Mouse (Mus musculus) kidney, adult 2 months (tissue): ENCODE measurements around the gene Dtl. TPM values are rescaled to one million over a fixed set of nuclear protein-coding genes. Genes with fewer than 3 reads are reported as not detected.

Experiments
- DNase-seq: peaks from one replicate; pipeline ENCODE4 v3.0.0; 2021
- H3K27ac ChIP-seq: fragments of 200-500 bp; 2 replicates; pipeline ENCODE4 v1.5.1; 2012; ENCODE audit warnings: low read depth, low read length, control low read depth, inconsistent platforms; ENCODE audit not compliant: insufficient read depth
- H3K27me3 ChIP-seq: fragments of 200-500 bp; replicated peaks from 2 replicates; pipeline ENCODE4 v1.6.1; 2012; ENCODE audit warnings: mild to moderate bottlenecking, moderate library complexity, low read length, inconsistent platforms; ENCODE audit not compliant: control insufficient read depth, insufficient read depth
- H3K36me3 ChIP-seq: fragments of 200-500 bp; 2 replicates; pipeline ENCODE4 v1.6.1; 2012; ENCODE audit warnings: mild to moderate bottlenecking, moderate library complexity, low read length, inconsistent platforms; ENCODE audit not compliant: control insufficient read depth, insufficient read depth
- H3K4me1 ChIP-seq: fragments of 200-500 bp; 2 replicates; pipeline ENCODE4 v1.6.1; 2011; ENCODE audit warnings: low read length; ENCODE audit not compliant: control insufficient read depth, insufficient read depth
- H3K4me3 ChIP-seq: fragments of 200-500 bp; 2 replicates; pipeline ENCODE4 v1.5.1; 2011; ENCODE audit warnings: mild to moderate bottlenecking, low read depth, low read length, control low read depth; ENCODE audit not compliant: insufficient read depth
- CTCF ChIP-seq: fragments of 200-500 bp; conservative IDR thresholded peaks from 2 replicates; pipeline ENCODE4 v1.5.1; 2011; ENCODE audit warnings: low read depth, mild to moderate bottlenecking, control low read depth, low read length, moderate library complexity, mixed read lengths; ENCODE audit not compliant: insufficient read depth, insufficient read length
- POLR2A ChIP-seq: fragments of 200-500 bp; IDR thresholded peaks from one replicate; pipeline ENCODE4 v1.6.1; 2011; ENCODE audit warnings: low read depth, low read length, control low read depth
- WGBS: fragments of 180-500 bp; shearing (Covaris S2); methylation state at CpG from one replicate; pipeline ENCODE4 v1.1.7; 2018; 5-methylcytosine and 5-hydroxymethylcytosine counted together
- polyA plus RNA-seq: library from polyadenylated mRNA; depleted of rRNA; stranded (reverse); fragments of >200 nt; gene quantifications from 2 replicates; pipeline ENCODE4 v1.2.3, GENCODE M21; 2012

Dtl gene
- polyA plus RNA-seq, 1 experiment = 0.20 TPM

- TF ChIP-seq CTCF (no peak), POLR2A (no peak)
- no peaks in the 10 kb centered on the region for H3K27me3 ChIP-seq
- DNase-seq = no peak
- H3K36me3 ChIP-seq = no peaks in the 10 kb centered on the region
- 39% methylated on average over 1 of the region's 1 CpGs for WGBS
- no peak overlapping the region for H3K4me3 ChIP-seq
- H3K27ac ChIP-seq = no peak overlapping the region
- H3K4me1 ChIP-seq = no peaks in the 10 kb centered on the region
Observed at GRCm38 (mm10) chr1:191531023-191531422, 44.3 kb downstream of the Dtl start.

GRCm38 (mm10) chr1:191529406-191529805 lies 45.9 kb downstream of the Dtl start:
- H3K4me3 ChIP-seq = no peak overlapping the region
- no peaks in the 10 kb centered on the region for H3K27me3 ChIP-seq
- no peaks in the 10 kb centered on the region for H3K4me1 ChIP-seq
- no peaks in the 10 kb centered on the region for H3K36me3 ChIP-seq
- DNase-seq = peak; percentile 20
- TF ChIP-seq POLR2A = no peak
- TF ChIP-seq CTCF = no peak
- 79% methylated on average over 2 of the region's 2 CpGs for WGBS
- H3K27ac ChIP-seq = no peak overlapping the region

GRCm38 (mm10) chr1:191527921-191528612 lies 47.3 kb downstream of the Dtl start:
- Histone ChIP-seq H3K4me1 (no peaks in the 10 kb centered on the region), H3K27ac (no peak overlapping the region), H3K36me3 (no peaks in the 10 kb centered on the region), H3K27me3 (no peaks in the 10 kb centered on the region), H3K4me3 (no peak overlapping the region)
- no peak for TF ChIP-seq POLR2A
- TF ChIP-seq CTCF = no peak
- 42% methylated on average over 4 of the region's 4 CpGs for WGBS
- DNase-seq = peak; percentile 23

GRCm38 (mm10) chr1:191527089-191527488 lies 48.3 kb downstream of the Dtl start:
- Histone ChIP-seq H3K36me3 (no peaks in the 10 kb centered on the region), H3K4me3 (no peak overlapping the region), H3K27ac (no peak overlapping the region), H3K4me1 (no peaks in the 10 kb centered on the region), H3K27me3 (no peaks in the 10 kb centered on the region)
- 80% methylated on average over 3 of the region's 3 CpGs for WGBS
- TF ChIP-seq POLR2A (no peak), CTCF (no peak)
- DNase-seq = no peak

- WGBS = 56% methylated on average over 8 of the region's 8 CpGs
- no peaks in the 10 kb centered on the region for H3K27me3 ChIP-seq
- no peak overlapping the region for H3K4me3 ChIP-seq
- no peaks in the 10 kb centered on the region for H3K36me3 ChIP-seq
- DNase-seq = peak; percentile 51
- H3K4me1 ChIP-seq = no peaks in the 10 kb centered on the region
- H3K27ac ChIP-seq = no peak overlapping the region
- no peak for TF ChIP-seq POLR2A
- TF ChIP-seq CTCF = no peak
Observed at GRCm38 (mm10) chr1:191521395-191521794, 53.9 kb downstream of the Dtl start.

- Histone ChIP-seq H3K36me3 (no peaks in the 10 kb centered on the region), H3K4me1 (no peaks in the 10 kb centered on the region), H3K27me3 (no peaks in the 10 kb centered on the region), H3K4me3 (no peak overlapping the region), H3K27ac (no peak overlapping the region)
- no peak for DNase-seq
- WGBS = 77% methylated on average over 10 of the region's 10 CpGs
- TF ChIP-seq CTCF = no peak
- no peak for TF ChIP-seq POLR2A
Observed at GRCm38 (mm10) chr1:191520669-191521068, 54.7 kb downstream of the Dtl start.

GRCm38 (mm10) chr1:191520194-191520593 lies 55.1 kb downstream of the Dtl start:
- H3K36me3 ChIP-seq = no peaks in the 10 kb centered on the region
- DNase-seq = no peak
- TF ChIP-seq POLR2A (no peak), CTCF (no peak)
- no peak overlapping the region for H3K4me3 ChIP-seq
- H3K27ac ChIP-seq = no peak overlapping the region
- 92% methylated on average over 7 of the region's 7 CpGs for WGBS
- no peaks in the 10 kb centered on the region for H3K27me3 ChIP-seq
- H3K4me1 ChIP-seq = no peaks in the 10 kb centered on the region
